Mouse (Mus musculus) CD8-positive naive resting alpha-beta T cell, adult 2 months (primary cell): ENCODE results near the gene Trmu.
"Not testable (repeated sequence)": the region's sequence is repeated elsewhere in the genome, so short reads cannot be mapped to it uniquely, and the experiment has no call there.

ENCODE experiments used
- DNase-seq, 2 experiments: peaks; one replicate each; pipeline ENCODE4 v3.0.0; 2022; ENCODE audit warnings: low read depth in 2 of 2, low spot score in 2 of 2

The Trmu gene

GRCm38 (mm10) chr15:85878848-85879497 is at the start of gene Trmu:
Trmu (plus strand) TSS chr15:85879312.
- DNase-seq, result peak; percentile 79 to 82

GRCm38 (mm10) chr15:85829470-85829869 is 49.6 kb upstream of the Trmu start:
- no peak for DNase-seq

- DNase-seq, result peak; percentile 45 to 54
Observed at GRCm38 (mm10) chr15:85831954-85832590, 47.0 kb upstream of the Trmu start, which contains the start of gene Ttc38. Ttc38 (plus strand) TSS chr15:85832306.

- no peak for DNase-seq
Observed at GRCm38 (mm10) chr15:85832599-85832998, 46.5 kb upstream of the Trmu start.

- no peak for DNase-seq
Observed at GRCm38 (mm10) chr15:85835335-85835734, 43.8 kb upstream of the Trmu start.

GRCm38 (mm10) chr15:85836887-85837286 is 42.2 kb upstream of the Trmu start:
- no peak for DNase-seq

- DNase-seq, result peak in 1 of 2 experiments; percentile 21
Observed at GRCm38 (mm10) chr15:85840983-85841382, 38.1 kb upstream of the Trmu start.

GRCm38 (mm10) chr15:85841796-85842360 is 37.2 kb upstream of the Trmu start:
- no peak for DNase-seq

- no peak for DNase-seq
Observed at GRCm38 (mm10) chr15:85845071-85845470, 34.0 kb upstream of the Trmu start.

GRCm38 (mm10) chr15:85851656-85852392 is 27.3 kb upstream of the Trmu start:
- no peak for DNase-seq

- DNase-seq, result no peak
Observed at GRCm38 (mm10) chr15:85858980-85859489, 20.1 kb upstream of the Trmu start.

- DNase-seq, result peak; percentile 89 to 91
Observed at GRCm38 (mm10) chr15:85859490-85860031, 19.6 kb upstream of the Trmu start, which contains the start of gene Gtse1. Gtse1 (plus strand) TSS chr15:85859745.

- not testable (repeated sequence) for DNase-seq
Observed at GRCm38 (mm10) chr15:85865913-85866312, 13.2 kb upstream of the Trmu start.

GRCm38 (mm10) chr15:85867696-85868095 is 11.4 kb upstream of the Trmu start:
- peak; percentile 67 to 74 for DNase-seq

GRCm38 (mm10) chr15:85877336-85877735 is 1.8 kb upstream of the Trmu start:
- DNase-seq, result no peak

- no peak for DNase-seq
Observed at GRCm38 (mm10) chr15:85879498-85879895, 385 bp downstream of the Trmu start.

GRCm38 (mm10) chr15:85885606-85886005 is 6.5 kb downstream of the Trmu start:
- no peak for DNase-seq

- no peak for DNase-seq
Observed at GRCm38 (mm10) chr15:85889235-85889634, 10.1 kb downstream of the Trmu start.

GRCm38 (mm10) chr15:85891971-85892370 is 12.9 kb downstream of the Trmu start:
- DNase-seq, result no peak

GRCm38 (mm10) chr15:85892498-85893118 is 13.5 kb downstream of the Trmu start:
- no peak for DNase-seq

- DNase-seq, result no peak
Observed at GRCm38 (mm10) chr15:85893871-85894270, 14.8 kb downstream of the Trmu start.
